Mouse (Mus musculus) liver, adult 2 months (tissue): ENCODE measurements around the gene Nanog.
"Not testable (repeated sequence)": the region's sequence is repeated elsewhere in the genome, so short reads cannot be mapped to it uniquely, and the experiment has no call there.

Experiments used
- CTCF ChIP-seq: fragments of 200-500 bp; IDR thresholded peaks from 2 replicates; pipeline ENCODE4 v1.5.1; 2011; ENCODE audit warnings: low read depth, low read length, control low read depth
- POLR2A ChIP-seq: fragments of 200-500 bp; IDR thresholded peaks from 2 replicates; pipeline ENCODE4 v1.6.1; 2011; ENCODE audit warnings: low read length, control low read depth; ENCODE audit not compliant: insufficient read depth; ENCODE audit errors: extremely low read depth

DNA sequence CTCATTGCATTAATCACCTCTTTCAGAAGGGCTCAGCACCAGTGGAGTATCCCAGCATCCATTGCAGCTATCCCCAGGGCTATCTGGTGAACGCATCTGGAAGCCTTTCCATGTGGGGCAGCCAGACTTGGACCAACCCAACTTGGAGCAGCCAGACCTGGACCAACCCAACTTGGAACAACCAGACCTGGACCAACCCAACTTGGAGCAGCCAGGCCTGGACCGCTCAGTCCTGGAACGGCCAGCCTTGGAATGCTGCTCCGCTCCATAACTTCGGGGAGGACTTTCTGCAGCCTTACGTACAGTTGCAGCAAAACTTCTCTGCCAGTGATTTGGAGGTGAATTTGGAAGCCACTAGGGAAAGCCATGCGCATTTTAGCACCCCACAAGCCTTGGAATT lies 5.8 kb downstream of the Nanog start:
- not testable (repeated sequence) for TF ChIP-seq POLR2A, CTCF
